Mouse (Mus musculus): Measurements from ENCODE around the gene Mindy1.

The Mindy1 gene

DNA sequence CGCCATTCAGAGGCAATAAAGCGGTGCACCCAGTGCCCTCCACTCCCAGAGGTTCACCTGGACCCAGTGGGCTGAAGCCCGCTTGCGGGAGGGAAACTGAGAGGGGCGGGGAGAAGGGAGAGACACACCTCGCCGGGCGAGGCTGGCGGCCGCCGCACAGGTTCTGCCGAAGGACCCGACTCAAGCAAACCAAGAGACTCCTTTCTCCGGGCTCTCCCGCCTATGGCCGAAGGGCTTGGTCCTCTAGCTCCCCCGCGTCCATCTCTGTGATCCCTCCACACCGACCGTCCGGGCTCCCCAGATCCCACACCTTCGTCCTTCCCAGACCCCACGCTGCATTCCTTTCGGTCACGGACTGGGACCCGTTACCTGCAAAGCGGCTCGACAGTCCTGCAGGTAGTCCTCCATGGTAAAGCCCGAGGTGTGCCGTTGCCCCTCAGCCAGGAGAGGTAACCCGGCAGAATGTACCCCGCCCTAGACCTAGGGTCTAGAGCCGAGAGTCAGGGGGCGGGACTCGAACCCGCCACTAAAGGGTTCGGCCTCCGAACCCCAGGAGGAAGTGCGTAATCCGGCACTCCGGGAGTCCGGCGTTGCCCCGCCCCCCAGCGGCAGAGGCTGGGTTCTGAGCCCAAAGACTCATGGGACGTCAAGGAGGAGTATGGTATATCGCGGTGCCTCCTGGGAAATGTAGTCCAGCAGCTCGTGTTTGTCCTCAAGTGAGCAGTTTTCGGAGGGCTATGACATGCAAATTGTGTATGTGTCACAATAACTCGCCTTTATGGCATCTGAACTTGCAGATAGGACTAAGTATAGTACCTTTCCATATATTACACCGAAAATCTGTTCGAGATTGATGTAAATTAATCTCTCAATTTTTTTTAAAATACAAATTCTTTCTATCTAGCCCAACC is at the start of gene Mindy1, which contains the start of gene Prune1:
Gene Mindy1 (plus strand): TSS at position 130 of the 911 bp plus-strand sequence.
Gene Prune1 (minus strand): TSS at position 861 of the 911 bp plus-strand sequence.
- peak; percentile 99 for DNase-seq (ENCODE audit: low spot score)

DNA sequence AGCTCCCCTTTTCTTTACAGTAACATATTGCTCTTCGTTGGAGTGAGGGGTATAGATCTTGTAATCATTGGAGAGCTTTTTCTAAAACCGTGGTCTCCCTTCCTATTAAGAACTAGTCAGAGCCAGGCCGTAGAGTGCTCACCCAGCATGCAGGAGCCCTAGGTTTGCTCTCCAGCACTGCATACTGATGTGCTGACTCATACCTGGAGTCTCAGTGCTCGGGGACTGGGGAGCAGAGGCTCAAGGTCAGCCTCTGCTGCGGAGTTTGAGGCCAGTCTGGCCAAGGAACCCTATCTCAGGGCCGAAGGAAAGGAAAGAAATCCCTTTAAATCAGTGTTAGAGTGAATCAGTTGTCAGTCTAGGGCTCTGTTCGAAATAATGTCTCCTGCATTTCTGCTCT is 48.4 kb upstream of the Mindy1 start:
- no peak for DNase-seq (ENCODE audit: low spot score)

DNA sequence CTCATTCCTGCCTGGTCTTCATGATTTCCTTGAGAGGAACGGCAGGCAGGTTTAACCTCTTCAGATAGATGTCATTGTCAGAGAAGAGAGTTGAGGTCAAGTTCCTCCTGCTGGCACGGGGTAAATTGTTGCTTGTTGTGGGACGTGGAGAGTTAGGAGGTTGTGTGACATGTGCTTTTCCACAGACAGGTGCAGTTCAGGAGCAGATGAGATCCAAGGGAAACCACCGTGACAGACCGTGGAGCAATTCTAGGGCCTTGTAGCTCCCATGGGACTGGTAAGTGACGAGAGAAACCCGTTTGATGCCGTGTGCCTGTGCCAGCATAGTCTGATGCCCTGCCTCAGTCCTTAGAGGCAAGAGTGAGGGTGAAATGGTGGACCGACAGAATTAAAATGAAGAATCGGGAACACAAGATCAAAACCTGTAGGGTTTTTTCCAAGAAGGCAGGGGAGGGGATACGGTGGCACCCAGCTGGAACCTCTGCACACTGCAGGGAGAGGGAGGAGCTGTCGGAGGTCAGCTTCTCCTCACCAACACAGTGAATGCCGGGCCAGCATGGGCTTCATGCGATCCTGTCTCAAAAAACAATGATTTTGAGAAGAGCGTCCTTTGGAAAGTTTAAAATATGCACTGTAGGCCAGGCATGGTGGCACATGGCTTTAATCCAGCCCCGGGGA is 47.7 kb upstream of the Mindy1 start:
- no peak for DNase-seq (ENCODE audit: low spot score)

DNA sequence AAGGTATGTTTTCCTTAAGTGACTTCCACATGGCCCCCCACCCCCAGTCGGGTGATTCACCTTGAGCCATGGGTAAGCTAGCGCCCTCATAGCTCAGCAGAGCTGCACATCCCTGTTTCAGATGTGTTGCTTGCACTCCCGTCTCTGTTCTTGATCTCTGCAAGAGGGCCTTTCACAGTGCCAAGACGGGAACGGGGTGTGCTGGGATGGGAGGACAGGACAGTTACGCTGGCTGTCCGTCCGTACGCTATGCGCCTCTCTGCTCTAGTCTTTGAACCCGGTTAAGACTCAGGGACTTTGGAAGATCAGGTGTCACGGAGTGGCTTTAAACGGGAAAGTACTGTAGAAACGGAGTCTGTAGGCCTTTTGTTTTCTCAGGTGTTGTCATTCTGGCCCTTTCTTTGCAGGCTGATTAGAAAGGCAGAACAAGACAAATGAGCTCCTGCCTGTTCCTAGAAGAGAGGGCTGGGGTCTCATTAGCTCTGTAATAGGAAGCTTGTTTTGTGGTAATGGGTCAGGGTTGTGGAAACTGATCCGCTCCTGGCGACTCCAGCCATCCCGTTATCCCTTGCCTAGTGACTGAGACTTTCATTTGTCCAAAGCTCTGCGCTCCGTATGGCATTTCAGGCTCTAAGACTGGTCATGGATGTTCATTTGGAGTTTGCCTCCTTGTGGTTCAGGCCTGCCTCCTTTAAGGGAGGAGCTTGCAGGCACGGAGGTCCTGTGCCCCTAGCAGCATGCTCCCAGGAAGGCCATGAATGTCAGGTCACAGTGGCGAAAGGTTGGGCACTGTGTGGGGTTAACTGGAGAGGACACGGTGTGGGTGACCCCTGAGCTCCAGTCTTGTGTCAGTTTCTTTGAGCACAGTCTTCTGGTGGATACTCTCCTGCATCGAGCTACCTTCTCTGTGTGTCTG is 45.5 kb upstream of the Mindy1 start:
- DNase-seq (ENCODE audit: low spot score): peak; percentile 31

DNA sequence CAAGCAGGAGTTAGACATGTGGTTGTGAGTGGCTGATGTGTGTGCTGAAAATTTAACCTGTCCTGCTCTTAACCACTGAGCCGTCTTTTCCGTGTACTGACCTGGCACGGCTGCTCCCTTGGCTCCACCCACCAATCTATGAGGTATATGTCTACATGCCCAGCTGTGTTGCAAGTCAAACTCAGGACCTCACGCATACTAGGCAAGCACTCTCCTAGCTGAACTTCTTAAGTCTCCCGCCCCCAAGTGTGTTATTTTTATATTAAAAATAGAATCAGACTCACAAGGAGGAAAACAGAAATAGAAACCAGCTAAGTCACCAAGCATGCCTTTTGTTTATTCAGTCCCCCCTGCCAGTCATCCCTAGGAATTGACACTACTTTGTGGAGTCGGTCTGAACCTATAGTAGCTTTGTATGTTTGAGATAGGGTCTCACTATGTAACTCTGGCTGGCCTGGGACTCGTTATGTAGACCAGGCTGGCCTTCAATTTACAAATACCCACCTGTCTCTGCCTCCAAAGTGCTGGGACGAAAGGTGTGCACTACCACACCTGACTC is 43.5 kb upstream of the Mindy1 start:
- DNase-seq (ENCODE audit: low spot score): no peak

DNA sequence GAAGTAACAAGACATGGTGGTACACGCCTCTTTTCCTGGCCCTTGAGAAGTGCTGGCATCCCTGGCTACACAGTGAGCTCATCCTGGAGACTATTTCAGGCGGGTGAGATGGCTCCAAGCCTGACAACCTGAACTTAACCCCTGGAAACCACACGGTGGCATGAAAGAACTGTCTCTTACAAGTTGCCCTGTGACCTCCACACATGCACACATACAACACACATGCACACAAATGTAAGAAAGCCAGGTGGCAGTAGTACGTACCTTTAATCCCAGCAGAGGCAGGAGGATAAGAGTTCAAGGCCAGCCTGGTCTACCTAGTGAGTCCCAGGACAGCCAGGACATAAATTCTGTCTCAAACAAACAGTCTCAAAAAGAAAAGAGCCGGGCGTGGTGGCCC is 42.1 kb upstream of the Mindy1 start:
- no peak for DNase-seq (ENCODE audit: low spot score)

DNA sequence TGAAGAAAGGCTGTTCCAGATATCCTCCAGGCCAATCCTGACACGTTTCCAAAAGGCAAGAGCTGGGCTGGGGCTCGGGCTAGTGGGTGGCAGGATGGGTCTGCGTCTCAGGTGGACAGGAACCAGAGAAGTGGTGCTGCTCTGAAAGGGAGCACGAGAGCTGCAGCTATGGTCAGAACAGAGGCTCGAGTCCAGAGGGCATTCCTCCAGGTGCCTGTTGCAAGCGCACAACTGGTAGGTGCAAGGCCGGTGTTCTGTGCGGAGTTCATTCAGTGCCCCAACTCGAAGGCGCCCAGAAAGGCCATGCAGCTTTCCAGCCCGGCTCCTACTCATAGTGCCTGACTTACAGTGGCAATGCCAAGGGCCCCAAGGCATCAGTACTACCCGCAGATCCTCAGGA is 41.2 kb upstream of the Mindy1 start:
- no peak for DNase-seq (ENCODE audit: low spot score)

DNA sequence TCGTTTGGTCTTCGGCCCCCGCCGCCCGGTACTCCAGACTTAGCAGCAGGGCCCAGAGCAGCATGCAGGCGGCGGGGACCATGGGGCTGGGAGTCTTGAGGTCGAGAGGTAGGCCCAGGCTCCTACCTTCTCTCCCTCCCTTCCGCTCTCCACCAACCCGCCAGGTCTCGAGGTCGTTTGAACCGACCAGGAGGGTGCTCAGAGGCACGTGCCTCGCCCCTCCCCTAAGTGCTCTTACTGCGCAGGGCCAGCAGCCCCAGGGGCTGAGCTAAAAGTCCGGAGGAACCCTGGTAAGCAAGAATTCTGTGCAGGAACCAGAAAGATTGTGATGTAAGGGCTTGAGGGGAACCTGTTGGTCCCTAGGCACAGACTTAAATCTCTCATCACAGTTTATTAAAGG is 40.2 kb upstream of the Mindy1 start:
- no peak for DNase-seq (ENCODE audit: low spot score)

DNA sequence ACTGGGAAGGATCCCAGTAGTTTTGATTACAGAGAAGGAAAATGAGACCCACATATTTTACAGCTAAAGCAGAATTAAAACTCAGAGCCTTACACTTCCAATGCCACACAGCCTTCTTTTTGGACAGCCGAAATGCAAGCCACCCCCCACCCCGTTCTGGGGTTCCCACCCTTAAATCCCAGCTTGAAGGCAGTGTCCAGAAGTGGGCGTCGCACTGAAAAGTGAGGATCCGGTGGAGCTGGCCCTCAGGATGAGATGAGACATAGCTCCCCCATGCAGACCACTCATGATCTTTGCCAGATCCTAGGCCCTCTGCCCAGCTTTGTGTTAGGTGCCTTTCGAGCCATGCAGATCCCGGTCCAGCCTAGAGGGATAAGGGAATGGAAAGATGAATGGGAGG is 39.6 kb upstream of the Mindy1 start, which contains the start of gene Gm128:
Gene Gm128 (minus strand): TSS at position 101 of the 400 bp plus-strand sequence.
- no peak for DNase-seq (ENCODE audit: low spot score)

DNA sequence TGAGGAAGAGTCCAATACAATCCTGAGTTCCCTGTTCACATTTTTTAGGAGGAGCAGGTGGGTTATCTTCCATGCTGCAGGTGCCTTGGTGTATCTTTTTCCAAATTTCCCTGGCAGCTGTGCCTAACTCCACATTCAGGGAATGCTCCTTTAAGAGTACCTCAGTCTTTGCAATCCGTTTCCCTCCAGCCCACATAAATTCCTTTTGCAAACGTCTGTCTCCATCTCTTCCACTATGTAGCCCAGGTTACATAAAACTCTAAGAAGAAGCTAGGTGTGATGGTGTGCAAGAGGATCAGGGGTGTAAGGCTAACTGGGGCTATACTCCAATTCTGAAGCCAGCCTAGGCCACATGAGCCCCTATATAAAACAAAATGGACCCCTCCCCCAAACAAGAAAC is 38.1 kb upstream of the Mindy1 start:
- no peak for DNase-seq (ENCODE audit: low spot score)

DNA sequence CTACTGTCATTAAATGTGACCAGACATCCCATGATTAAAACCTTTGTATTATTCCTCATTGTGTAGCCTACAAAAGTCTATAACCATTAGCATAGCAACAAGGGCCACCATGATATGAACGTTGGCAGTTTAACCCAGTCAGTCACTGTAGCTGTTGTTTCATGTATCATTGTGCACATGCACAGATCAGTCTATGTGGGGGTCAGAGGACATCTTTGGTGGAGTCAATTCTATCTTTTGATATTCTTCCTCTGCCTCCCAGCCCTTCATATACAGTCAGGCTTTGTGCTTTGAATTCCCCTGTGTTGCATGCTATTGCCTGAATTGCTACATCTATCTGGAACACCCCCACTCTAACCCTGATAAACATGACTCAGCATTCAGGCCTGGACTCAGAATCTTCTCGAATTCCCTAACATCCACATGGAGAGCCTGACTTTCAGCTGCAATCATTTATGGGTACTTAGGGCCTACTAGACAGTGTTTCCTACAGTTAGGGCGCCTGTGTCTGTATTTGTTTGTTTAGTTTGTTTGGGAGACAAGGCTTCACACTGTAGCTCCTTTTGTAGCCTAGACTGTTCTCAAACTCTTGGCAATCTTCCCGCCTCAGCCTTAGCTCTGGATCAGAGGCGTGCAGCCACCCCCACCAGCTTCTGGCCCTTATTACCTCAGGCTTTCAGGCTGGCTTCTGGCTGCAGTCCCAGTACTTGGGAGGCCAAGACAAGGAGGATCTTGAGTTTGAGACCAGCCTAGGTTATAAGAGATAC is 34.5 kb upstream of the Mindy1 start:
- no peak for DNase-seq (ENCODE audit: low spot score)

DNA sequence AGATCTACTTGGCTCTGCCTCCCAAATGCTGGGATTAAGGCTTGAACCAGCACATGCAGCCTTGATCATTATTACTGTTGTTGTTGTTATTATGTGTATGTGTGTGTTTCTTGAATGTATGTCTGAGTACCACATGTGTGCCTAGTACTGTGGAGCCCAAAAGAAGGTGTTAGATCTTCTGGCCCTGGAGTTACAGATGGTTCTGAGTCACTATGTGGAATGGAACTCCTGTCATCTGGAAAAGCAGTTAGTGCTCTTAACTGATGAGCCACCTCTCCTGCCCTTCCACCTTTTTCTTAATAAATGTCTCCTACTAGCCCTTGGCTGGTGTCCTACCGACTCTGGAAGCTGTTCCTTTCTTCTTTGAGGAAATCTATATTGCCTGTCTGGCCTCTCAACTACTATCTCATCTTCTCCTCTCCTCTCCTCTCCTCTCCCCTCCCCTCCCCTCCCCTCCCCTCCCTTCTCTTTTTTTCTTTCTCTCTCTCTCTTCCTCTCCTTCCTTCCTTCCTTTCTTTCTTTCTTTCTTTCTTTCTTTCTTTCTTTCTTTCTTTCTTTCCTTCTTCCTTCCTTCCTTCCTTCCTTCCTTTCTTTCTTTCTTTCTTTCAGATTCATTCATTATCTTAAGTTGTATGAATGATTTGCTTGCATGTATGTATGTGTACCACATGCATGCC is 33.3 kb upstream of the Mindy1 start:
- no peak for DNase-seq (ENCODE audit: low spot score)

DNA sequence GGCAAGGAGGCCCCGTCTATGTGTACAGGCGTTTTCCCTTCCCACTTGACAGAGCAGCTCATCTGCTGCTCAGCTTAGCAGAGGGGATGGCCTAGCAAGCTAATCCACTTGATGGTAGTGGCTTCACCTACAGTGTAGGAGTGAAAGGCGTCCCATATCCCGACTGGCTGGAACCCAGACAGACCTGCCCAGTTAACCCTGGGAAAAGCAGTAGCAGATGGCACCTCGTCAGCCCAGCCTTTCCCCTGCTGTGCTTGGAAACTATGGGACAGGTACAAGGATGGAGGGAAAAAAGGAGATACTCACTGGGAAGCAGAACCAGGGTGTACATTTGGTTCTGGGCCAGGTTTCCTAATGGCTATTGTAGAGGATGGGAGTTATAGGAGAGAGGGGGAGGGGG is 30.8 kb upstream of the Mindy1 start:
- no peak for DNase-seq (ENCODE audit: low spot score)

DNA sequence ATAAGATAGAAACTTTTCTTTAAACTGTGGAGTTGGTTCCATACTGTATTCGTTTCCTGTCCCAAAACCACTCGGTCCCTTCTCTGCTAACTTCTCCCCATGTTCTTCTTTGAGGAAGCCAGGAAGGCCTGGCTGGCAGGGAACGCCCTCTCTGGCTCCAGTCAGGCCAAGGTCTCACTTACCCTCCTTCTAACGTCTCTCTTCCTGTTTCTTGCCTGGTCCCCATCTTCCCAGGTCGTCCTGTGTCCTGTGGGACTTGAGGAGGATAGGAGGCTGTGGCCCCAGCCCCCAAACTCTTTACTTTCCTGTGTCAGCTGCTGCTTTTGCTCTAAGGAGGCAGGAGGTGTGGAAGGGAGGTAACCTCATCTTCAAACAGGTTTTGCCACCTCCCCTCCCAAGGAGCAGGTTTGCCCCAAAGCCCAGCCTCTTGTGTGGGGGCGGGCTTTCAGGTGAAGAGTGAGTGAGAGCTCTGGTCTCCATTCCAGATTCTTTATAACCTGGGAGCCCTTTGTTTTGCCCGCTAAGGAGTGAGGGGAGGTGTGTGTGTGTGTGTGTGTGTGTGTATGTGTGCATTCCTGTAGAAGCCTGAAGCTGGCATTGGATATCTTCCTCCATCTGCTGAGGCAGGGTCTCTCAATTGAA is 30.2 kb upstream of the Mindy1 start, which contains the start of gene Bnipl:
Gene Bnipl (minus strand): TSS at position 411 of the 642 bp plus-strand sequence.
- no peak for DNase-seq (ENCODE audit: low spot score)

DNA sequence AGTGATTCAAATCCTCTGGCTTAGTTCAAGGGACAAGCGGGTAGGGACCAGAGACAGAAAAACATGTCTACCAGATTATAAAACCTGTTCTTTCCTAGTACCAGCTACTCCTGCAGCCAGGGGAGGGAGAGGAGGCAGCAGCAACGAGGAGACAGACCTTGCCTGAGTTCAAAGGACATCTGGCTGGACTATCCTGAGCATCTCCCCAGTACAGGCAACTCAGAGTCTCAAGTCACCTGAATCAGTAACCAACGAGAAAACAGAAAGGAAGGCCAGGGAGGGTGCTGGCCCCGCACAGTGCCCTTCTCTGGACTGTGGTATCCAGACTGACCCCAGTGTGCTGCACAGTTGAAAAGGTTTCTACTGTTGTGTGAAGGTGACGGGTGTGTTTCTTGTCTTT is 24.2 kb upstream of the Mindy1 start:
- no peak for DNase-seq (ENCODE audit: low spot score)

DNA sequence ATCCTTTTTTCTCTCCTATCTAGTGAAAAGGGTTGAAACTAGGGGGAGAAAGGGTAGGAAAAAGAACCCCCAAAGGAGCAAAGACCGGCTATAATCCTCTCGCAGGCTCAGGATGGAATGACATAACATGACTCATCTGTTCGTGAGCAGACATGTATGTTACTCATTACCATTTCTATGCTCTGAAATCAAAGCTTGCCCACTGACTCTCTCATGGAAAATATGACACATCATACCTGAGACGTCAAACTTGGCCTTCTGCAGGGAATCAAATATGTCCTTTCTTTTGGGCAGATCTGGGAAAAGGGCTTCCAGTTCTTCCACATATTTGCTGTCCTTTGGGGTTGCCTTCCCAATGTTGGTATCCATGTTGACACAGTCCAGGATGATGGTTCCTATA is 19.2 kb upstream of the Mindy1 start:
- no peak for DNase-seq (ENCODE audit: low spot score)

DNA sequence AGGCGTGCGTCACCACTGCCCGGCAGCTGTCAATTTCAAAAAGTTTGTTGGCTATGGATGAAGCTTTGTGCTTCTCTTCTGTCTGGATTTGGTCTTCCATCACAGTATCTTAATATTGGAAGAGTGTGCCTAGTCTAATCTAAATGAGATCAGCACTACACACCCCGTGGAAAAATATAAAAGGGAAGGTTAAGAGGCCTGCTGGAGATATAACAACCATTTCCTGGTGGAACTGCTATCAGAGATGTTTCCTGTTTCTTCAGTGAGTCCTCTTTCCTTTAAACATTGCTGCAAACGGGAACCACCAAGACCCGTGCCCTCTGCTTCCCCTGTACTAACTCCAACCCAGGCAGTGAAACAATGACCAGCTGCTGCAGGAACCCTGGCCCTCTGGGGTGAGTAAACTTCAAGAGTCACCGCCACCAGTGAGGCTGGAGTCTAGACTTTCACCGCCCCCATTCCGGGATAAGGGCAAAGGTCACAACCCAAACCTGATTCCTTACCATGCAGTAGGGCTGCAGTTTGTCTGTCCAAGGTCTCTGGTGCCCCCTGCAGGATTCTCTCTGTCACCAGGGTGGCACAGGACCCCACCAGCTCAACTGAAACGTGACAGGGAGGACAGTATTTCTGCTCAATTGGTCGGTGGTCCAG is 17.9 kb upstream of the Mindy1 start:
- DNase-seq (ENCODE audit: low spot score): peak; percentile 88

DNA sequence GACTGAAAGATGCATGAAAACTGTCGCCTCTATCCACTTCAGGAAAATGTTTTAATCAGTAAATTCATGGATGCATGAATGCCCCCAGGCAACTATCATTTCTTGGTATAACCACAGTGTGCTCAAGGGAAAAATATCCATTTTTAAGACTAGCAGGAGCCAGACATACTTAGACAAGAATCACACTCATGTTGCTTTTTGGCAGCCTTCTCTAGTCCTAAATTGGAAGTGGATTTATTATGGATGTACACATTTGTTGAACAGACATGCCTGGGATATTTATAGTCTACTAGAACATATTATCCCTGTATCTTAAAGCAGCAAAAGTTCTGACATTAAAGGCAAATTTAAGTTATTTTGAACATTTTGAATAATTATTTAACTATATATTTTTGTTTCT is 16.4 kb upstream of the Mindy1 start:
- DNase-seq (ENCODE audit: low spot score): no peak

DNA sequence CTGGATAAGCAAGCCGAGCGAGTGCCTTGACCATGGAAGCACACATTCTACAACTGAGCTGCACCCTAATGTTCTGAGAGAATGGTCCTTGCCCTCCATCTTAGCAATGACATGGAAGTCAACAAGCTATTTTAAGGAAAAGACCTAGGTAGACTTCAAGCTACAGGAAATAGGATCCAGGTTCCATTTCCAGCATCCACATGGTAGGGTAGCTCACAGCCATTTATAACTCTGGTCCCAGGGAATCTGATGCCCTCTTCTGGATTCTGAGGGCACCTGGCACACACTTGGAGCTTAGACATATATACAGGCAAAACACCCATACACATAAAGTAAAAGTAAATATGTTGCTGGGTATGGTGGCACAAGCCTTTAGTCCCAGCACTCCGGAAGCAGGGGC is 15.1 kb upstream of the Mindy1 start:
- DNase-seq (ENCODE audit: low spot score): no peak

Data from embryo, embryonic 10.5 days (tissue).